Mouse (Mus musculus) lung, adult 10 weeks (tissue): ENCODE data around the gene Mmgt1. TPM values are rescaled to one million over a fixed set of nuclear protein-coding genes. Genes with fewer than 3 reads are reported as not detected.

ENCODE experiments used
- polyA plus RNA-seq: library from polyadenylated mRNA; stranded (reverse); fragments of 350-450 nt; fragmentation: Illumina TruSeq; extraction: RNeasy Lipid Tissue Mini Kit (QIAGEN cat#74804); gene quantifications from one replicate; pipeline ENCODE4 v1.2.3, GENCODE M21; 2014; ENCODE audit warnings: low read depth, low replicate concordance; ENCODE audit not compliant: insufficient read depth

The Mmgt1 gene
- polyA plus RNA-seq = 12.5 TPM

DNA sequence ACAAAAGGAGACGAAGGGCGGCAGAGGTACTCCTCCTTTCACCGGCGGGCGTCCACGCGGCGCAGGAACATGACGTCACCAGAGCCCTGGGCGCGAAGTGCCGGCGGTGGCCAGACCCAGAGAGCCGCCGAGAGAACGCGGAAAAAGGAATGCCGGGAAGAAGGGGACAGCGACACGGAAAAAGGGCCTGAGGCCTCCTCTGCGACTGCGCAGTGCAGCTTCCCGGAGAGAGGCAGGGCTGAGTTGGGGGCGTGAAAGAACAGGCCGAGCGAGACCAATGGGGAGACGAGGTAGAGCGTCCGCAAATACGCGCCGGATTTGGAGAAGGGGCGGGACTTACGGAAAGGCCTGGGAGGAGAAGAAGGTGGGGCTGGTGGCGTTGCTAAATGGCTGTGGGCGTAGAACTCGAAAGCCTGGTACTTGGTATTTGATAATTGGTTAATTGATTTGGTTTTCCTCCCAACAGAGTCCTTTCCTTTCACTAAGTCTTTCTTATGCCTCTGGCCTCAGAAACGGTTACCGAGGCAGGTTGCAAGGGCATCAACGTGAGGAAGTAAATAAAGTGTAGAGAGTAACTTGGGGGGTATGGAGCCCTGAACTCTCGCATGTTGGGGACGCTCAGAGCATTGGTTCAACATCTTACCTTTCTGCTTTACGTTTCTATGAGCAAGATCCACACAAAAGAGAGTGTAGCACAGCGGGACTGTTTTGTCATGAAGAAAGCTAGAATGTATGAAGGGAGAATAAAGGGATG lies at the start of gene Mmgt1:
Gene Mmgt1, minus strand, starts transcription at position 183 of the 754 bp plus-strand sequence.

DNA sequence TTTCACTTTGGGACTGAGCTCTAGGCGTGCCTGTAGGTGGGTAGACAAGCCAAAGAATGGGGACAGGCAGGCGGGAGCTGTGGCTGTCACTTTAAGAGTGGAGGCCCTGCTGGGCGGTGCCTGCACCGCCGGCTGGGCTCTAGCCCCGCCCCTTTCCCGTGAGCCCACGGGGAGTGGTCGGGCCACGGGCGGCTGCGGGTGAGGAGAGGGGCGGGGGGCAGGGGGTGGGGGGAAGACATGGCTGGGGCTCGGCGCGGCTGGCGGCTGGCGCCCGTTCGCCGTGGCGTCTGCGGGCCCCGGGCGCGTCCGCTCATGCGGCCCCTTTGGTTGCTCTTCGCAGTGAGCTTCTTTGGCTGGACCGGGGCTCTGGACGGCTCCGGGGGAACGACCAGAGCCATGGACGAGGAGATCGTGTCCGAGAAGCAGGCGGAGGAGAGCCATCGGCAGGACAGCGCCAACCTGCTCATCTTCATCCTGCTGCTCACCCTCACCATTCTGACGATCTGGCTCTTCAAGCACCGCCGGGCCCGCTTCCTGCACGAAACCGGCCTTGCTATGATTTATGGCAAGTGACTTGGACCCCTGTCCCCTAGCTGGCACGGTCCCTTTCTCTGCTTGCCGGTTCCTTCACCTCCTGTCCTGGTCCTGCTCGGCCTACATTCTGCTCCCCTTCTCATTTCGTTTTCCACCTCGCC lies 11.9 kb upstream of the Mmgt1 start, which contains the start of gene Slc9a6:
Gene Slc9a6, plus strand, starts transcription at position 135 of the 695 bp plus-strand sequence.

DNA sequence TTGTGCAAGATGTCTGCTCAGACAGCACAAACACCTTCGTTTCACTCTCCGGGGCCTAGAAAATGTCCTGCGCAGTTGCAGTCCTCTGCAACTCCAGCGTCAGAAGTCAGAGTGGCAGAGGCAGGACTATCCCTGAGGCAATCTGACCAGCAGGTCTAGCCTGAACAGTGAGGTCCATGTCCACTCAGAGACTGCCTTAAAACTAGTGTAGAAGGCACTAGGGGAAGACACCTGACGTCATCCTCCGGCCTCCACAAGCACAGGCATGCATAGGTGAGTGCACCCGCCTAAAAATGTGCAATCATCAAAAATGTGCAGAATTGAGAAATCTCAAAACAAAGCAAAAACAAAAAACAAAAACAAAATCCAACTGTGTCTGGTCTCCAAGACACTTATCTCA lies 48.4 kb downstream of the Mmgt1 start, which contains the start of gene Gm648:
Gene Gm648, minus strand, starts transcription at position 101 of the 400 bp plus-strand sequence.

Other genes starting within 250 kb of the Mmgt1 start
- 0.90 TPM for gene Smim10l2a, start 223.5 kb downstream of the Mmgt1 start, polyA plus RNA-seq
- gene Gm2174, start 150.1 kb downstream of the Mmgt1 start, polyA plus RNA-seq = not detected
- 24.6 TPM for gene Ints6l, start 143.2 kb downstream of the Mmgt1 start, polyA plus RNA-seq
- gene Gm10477, start 73.3 kb downstream of the Mmgt1 start, polyA plus RNA-seq = not detected
- not detected for gene Gm648, start 48.5 kb downstream of the Mmgt1 start, polyA plus RNA-seq
- 17.1 TPM for gene Slc9a6, start 11.7 kb upstream of the Mmgt1 start, polyA plus RNA-seq
- gene Fhl1, start 133.7 kb upstream of the Mmgt1 start, polyA plus RNA-seq = 378 TPM
- gene Map7d3, start 224.3 kb upstream of the Mmgt1 start, polyA plus RNA-seq = 0.38 TPM